Mouse (Mus musculus): ENCODE measurements around the gene Myo10. TPM values are rescaled to one million over a fixed set of nuclear protein-coding genes. Genes with fewer than 3 reads are reported as not detected.

Gene Myo10
- polyA plus RNA-seq, 1 experiment from 2014 or later = 20.0 TPM

DNA sequence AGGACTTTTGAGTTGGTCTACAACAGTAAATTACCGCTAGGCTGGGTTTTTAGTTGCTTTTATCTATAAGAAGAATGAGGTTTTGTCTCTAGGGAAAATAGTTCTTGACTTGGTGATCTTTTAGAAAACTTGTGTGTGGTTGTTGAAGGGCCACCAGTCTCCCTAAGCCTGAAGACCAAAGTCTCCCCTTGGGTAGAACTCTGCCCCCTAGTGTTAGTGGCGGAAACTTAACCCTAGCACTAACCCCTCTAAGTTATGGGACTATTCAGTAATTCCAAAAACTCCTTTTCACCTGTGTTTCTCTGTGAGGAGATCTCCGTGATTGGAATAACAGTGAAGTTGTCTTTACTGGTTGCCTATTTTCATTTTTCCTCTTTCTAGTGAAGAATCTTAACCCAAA, 1.9 kb downstream of the Myo10 start:
- H3K27me3 ChIP-seq (ENCODE audit: control insufficient read depth, insufficient read depth, low read length) = peaks cover 6% of the 10 kb centered on the region
- H3K36me3 ChIP-seq (ENCODE audit: control insufficient read depth, insufficient read depth, low read length) = no peaks in the 10 kb centered on the region
- no peaks in the 10 kb centered on the region for H3K9me3 ChIP-seq (ENCODE audit: control insufficient read depth, low read length)
- no peak overlapping the region for H3K9ac ChIP-seq (replicated peaks; ENCODE audit: low read depth, low read length)
- peak overlapping the region; percentile 67; the same call in 1 of the 2 replicates for H3K4me3 ChIP-seq (ENCODE audit: low read depth, low read length)
- ATAC-seq (ENCODE audit: low read depth) = no peak
- no peaks in the 10 kb centered on the region for H3K4me1 ChIP-seq (ENCODE audit: control insufficient read depth, insufficient read depth, low read length)
- WGBS = 59% methylated on average over 3 of the region's 3 CpGs
- no peak overlapping the region for H3K27ac ChIP-seq (ENCODE audit: low read depth, low read length)
- H3K4me2 ChIP-seq (ENCODE audit: low read depth, low read length) = peak overlapping the region; percentile 74; the same call in 1 of the 2 replicates

GRCm38 (mm10) chr15:25625471-25625870, 3.1 kb downstream of the Myo10 start:
- peaks cover 6% of the 10 kb centered on the region for H3K27me3 ChIP-seq (ENCODE audit: control insufficient read depth, insufficient read depth, low read length)
- no peak for ATAC-seq (ENCODE audit: low read depth)
- no peaks in the 10 kb centered on the region for H3K9me3 ChIP-seq (ENCODE audit: control insufficient read depth, low read length)
- no peaks in the 10 kb centered on the region for H3K4me1 ChIP-seq (ENCODE audit: control insufficient read depth, insufficient read depth, low read length)
- no peak overlapping the region for H3K27ac ChIP-seq (ENCODE audit: low read depth, low read length)
- H3K9ac ChIP-seq (replicated peaks; ENCODE audit: low read depth, low read length) = no peak overlapping the region
- no peak overlapping the region for H3K4me3 ChIP-seq (ENCODE audit: low read depth, low read length)
- no peaks in the 10 kb centered on the region for H3K36me3 ChIP-seq (ENCODE audit: control insufficient read depth, insufficient read depth, low read length)
- WGBS = 63% methylated on average over 4 of the region's 4 CpGs
- no peak overlapping the region for H3K4me2 ChIP-seq (ENCODE audit: low read depth, low read length)

DNA sequence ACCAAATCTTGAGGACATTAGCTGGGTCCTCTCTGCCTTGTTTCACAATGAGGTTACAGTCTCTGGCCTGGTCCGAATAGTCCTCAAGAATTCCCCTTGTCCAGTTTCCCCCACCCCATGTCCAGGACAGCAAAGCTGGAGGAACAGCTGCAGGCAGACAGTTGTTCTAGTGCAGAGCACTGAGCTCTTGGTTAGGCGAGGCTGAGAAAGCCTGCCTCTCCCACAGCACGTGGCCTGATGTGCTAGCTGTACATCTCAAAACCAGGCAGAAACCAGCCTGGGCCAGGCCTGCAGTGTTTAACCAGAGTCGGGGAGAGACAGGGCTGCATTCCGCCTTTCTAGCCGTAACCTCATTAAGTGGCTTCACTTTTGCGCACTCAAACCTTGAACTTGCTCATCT, 4.7 kb downstream of the Myo10 start:
- H3K36me3 ChIP-seq (ENCODE audit: control insufficient read depth, insufficient read depth, low read length) = no peaks in the 10 kb centered on the region
- WGBS = 87% methylated on average over 7 of the region's 7 CpGs
- peaks cover 6% of the 10 kb centered on the region for H3K27me3 ChIP-seq (ENCODE audit: control insufficient read depth, insufficient read depth, low read length)
- no peaks in the 10 kb centered on the region for H3K9me3 ChIP-seq (ENCODE audit: control insufficient read depth, low read length)
- no peaks in the 10 kb centered on the region for H3K4me1 ChIP-seq (ENCODE audit: control insufficient read depth, insufficient read depth, low read length)
- H3K4me2 ChIP-seq (ENCODE audit: low read depth, low read length) = no peak overlapping the region
- no peak for ATAC-seq (ENCODE audit: low read depth)
- H3K9ac ChIP-seq (replicated peaks; ENCODE audit: low read depth, low read length) = no peak overlapping the region
- H3K4me3 ChIP-seq (ENCODE audit: low read depth, low read length) = no peak overlapping the region
- H3K27ac ChIP-seq (ENCODE audit: low read depth, low read length) = no peak overlapping the region

DNA sequence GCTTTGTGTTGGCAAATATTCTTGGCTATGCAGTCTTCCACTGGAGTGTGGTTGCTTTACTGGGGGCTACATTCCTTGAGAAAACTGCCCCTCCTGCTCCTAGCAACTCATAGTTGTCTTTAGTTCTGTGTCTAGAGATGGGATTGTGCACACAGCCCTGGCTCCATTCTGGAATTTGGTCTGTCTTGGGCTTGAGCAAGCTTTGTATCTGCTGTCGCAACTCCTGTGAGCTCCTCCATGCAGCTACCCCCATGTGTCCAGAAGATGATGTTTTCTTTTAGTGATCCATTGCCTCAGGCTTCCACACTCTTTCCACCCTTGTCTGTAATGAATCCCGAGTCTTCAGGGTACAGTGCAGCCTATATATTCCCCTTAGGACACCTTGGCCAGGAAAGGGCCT, 5.9 kb downstream of the Myo10 start:
- H3K27me3 ChIP-seq (ENCODE audit: control insufficient read depth, insufficient read depth, low read length) = no peaks in the 10 kb centered on the region
- no peaks in the 10 kb centered on the region for H3K9me3 ChIP-seq (ENCODE audit: control insufficient read depth, low read length)
- H3K9ac ChIP-seq (replicated peaks; ENCODE audit: low read depth, low read length) = no peak overlapping the region
- H3K4me3 ChIP-seq (ENCODE audit: low read depth, low read length) = no peak overlapping the region
- 87% methylated on average over 2 of the region's 2 CpGs for WGBS
- H3K4me1 ChIP-seq (ENCODE audit: control insufficient read depth, insufficient read depth, low read length) = no peaks in the 10 kb centered on the region
- no peak overlapping the region for H3K4me2 ChIP-seq (ENCODE audit: low read depth, low read length)
- no peak for ATAC-seq (ENCODE audit: low read depth)
- no peaks in the 10 kb centered on the region for H3K36me3 ChIP-seq (ENCODE audit: control insufficient read depth, insufficient read depth, low read length)
- no peak overlapping the region for H3K27ac ChIP-seq (ENCODE audit: low read depth, low read length)

DNA sequence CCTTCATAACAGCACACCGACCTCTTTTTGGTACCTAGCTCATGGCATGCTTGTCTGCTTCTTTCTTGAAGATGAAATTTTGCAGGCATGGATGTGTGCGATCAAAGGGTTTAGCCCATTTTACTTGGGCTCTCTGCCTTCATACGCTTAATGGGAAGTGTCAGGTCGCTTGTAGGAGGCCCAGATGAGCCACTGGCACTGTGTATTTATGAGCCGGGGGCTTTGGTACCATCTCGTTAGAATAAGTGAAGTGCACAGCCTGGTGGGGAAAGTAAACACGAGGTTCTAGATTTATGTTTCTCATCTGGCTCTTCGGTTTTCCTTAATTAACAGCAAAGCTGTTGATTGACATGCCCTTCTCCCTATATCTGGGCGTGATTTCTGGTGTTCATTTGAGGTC, 8.4 kb downstream of the Myo10 start:
- no peaks in the 10 kb centered on the region for H3K4me1 ChIP-seq (ENCODE audit: control insufficient read depth, insufficient read depth, low read length)
- no peak overlapping the region for H3K27ac ChIP-seq (ENCODE audit: low read depth, low read length)
- no peak for ATAC-seq (ENCODE audit: low read depth)
- H3K4me3 ChIP-seq (ENCODE audit: low read depth, low read length) = no peak overlapping the region
- no peaks in the 10 kb centered on the region for H3K27me3 ChIP-seq (ENCODE audit: control insufficient read depth, insufficient read depth, low read length)
- no peak overlapping the region for H3K4me2 ChIP-seq (ENCODE audit: low read depth, low read length)
- no peaks in the 10 kb centered on the region for H3K9me3 ChIP-seq (ENCODE audit: control insufficient read depth, low read length)
- H3K9ac ChIP-seq (replicated peaks; ENCODE audit: low read depth, low read length) = no peak overlapping the region
- H3K36me3 ChIP-seq (ENCODE audit: control insufficient read depth, insufficient read depth, low read length) = no peaks in the 10 kb centered on the region
- WGBS = 52% methylated on average over 9 of the region's 9 CpGs

DNA sequence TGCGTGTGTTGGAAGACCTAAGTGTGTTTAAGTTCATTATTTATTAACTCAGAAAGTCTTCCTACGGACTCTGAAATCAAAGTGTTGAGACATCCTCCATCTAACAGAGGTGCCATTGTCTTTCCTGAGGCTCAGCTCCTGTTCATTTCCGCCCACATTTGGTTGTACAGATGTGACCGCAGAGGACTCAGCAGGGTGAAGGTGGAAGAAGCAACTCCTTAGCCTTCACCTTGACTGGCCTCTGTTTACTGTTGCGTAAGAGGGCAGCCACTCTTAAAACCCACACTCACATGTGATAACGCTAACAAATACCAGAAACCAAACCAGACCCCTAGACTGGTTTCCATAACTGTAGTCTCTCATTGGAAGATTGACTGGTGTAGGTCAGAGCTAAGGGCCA, 9.0 kb downstream of the Myo10 start:
- Histone ChIP-seq H3K9ac (replicated peaks; ENCODE audit: low read depth, low read length) (no peak overlapping the region), H3K9me3 (ENCODE audit: control insufficient read depth, low read length) (no peaks in the 10 kb centered on the region), H3K4me3 (ENCODE audit: low read depth, low read length) (no peak overlapping the region), H3K4me2 (ENCODE audit: low read depth, low read length) (no peak overlapping the region), H3K27me3 (ENCODE audit: control insufficient read depth, insufficient read depth, low read length) (no peaks in the 10 kb centered on the region), H3K4me1 (ENCODE audit: control insufficient read depth, insufficient read depth, low read length) (no peaks in the 10 kb centered on the region), H3K36me3 (ENCODE audit: control insufficient read depth, insufficient read depth, low read length) (no peaks in the 10 kb centered on the region), H3K27ac (ENCODE audit: low read depth, low read length) (no peak overlapping the region)
- WGBS = 85% methylated on average over 6 of the region's 6 CpGs
- ATAC-seq (ENCODE audit: low read depth) = no peak

- no peak overlapping the region for H3K9ac ChIP-seq (replicated peaks; ENCODE audit: low read depth, low read length)
- H3K4me3 ChIP-seq (ENCODE audit: low read depth, low read length) = no peak overlapping the region
- H3K4me2 ChIP-seq (ENCODE audit: low read depth, low read length) = no peak overlapping the region
- no peaks in the 10 kb centered on the region for H3K36me3 ChIP-seq (ENCODE audit: control insufficient read depth, insufficient read depth, low read length)
- no peaks in the 10 kb centered on the region for H3K9me3 ChIP-seq (ENCODE audit: control insufficient read depth, low read length)
- no peaks in the 10 kb centered on the region for H3K4me1 ChIP-seq (ENCODE audit: control insufficient read depth, insufficient read depth, low read length)
- H3K27me3 ChIP-seq (ENCODE audit: control insufficient read depth, insufficient read depth, low read length) = no peaks in the 10 kb centered on the region
- no peak for ATAC-seq (ENCODE audit: low read depth)
- WGBS = 88% methylated on average over 11 of the region's 11 CpGs
- no peak overlapping the region for H3K27ac ChIP-seq (ENCODE audit: low read depth, low read length)
These were observed 10.6 kb downstream of the Myo10 start for GRCm38 (mm10) chr15:25632902-25633301.

DNA sequence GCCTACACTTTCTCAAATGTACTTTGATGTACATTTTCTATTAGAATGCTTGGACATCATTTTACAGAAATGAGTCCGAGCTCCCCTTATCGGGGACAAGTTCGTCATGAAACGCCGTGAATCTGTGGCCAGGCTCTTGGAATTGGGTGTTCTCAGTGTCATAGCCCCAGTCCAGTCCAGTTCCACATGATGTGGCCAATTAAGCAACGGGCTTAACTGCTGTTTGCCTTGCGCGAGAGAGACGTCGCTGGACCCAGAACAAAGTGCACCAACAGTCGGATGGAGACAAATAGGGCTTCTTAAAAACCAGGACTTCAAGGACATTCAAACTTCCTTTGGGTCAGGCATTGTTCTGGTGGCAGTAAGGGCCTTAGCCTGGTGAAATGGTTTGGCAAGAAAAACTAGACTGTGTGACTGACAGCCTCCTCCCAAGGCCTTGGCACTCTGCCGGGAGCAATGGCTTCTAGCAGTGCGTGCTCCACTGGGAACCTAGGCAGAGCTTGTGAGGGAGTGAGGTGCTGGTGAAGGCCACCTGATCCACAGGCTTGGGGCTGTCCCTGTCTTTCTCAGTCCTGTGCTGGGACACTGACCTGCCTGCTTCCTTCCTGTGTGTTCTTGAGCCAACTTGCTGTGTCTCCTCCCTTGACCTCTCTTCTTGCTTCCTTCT, 11.5 kb downstream of the Myo10 start:
- no peaks in the 10 kb centered on the region for H3K27me3 ChIP-seq (ENCODE audit: control insufficient read depth, insufficient read depth, low read length)
- no peaks in the 10 kb centered on the region for H3K9me3 ChIP-seq (ENCODE audit: control insufficient read depth, low read length)
- no peak overlapping the region for H3K9ac ChIP-seq (replicated peaks; ENCODE audit: low read depth, low read length)
- no peaks in the 10 kb centered on the region for H3K36me3 ChIP-seq (ENCODE audit: control insufficient read depth, insufficient read depth, low read length)
- H3K27ac ChIP-seq (ENCODE audit: low read depth, low read length) = no peak overlapping the region
- H3K4me2 ChIP-seq (ENCODE audit: low read depth, low read length) = no peak overlapping the region
- H3K4me1 ChIP-seq (ENCODE audit: control insufficient read depth, insufficient read depth, low read length) = no peaks in the 10 kb centered on the region
- 88% methylated on average over 13 of the region's 13 CpGs for WGBS
- H3K4me3 ChIP-seq (ENCODE audit: low read depth, low read length) = no peak overlapping the region
- no peak for ATAC-seq (ENCODE audit: low read depth)

DNA sequence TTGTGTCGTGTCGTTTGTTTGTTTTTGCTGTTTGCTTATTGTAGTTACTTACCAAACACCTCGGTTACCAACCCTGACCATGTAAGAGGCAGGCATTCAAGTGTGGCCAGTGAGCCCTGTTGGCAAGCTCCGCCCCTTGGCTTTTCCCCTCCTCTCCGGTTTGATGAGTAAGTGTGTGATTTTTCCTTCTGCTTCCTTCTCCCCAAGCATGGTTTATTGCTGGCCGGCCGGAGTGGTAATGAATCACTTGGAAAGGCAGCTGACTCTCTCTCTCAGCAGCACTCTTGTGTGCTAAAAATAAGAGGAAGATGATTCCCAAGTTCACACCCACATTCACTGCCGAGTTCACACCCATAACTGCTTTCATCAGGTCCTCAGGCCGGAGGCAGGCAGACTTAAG, 15.4 kb downstream of the Myo10 start:
- WGBS = 74% methylated on average over 9 of the region's 9 CpGs
- H3K9ac ChIP-seq (replicated peaks; ENCODE audit: low read depth, low read length) = no peak overlapping the region

More for the DNA sequence above, 15.4 kb downstream of the Myo10 start:
- Histone ChIP-seq H3K4me2 (ENCODE audit: low read depth, low read length) (no peak overlapping the region), H3K27ac (ENCODE audit: low read depth, low read length) (no peak overlapping the region), H3K36me3 (ENCODE audit: control insufficient read depth, insufficient read depth, low read length) (no peaks in the 10 kb centered on the region), H3K4me1 (ENCODE audit: control insufficient read depth, insufficient read depth, low read length) (no peaks in the 10 kb centered on the region), H3K4me3 (ENCODE audit: low read depth, low read length) (no peak overlapping the region), H3K27me3 (ENCODE audit: control insufficient read depth, insufficient read depth, low read length) (no peaks in the 10 kb centered on the region), H3K9me3 (ENCODE audit: control insufficient read depth, low read length) (no peaks in the 10 kb centered on the region)
- no peak for ATAC-seq (ENCODE audit: low read depth)
